Mouse (Mus musculus) hematopoietic multipotent progenitor cell, adult 10-12 weeks (in vitro differentiated cells): Measurements from ENCODE around the gene Ace2. TPM values are rescaled to one million over a fixed set of nuclear protein-coding genes. Genes with fewer than 3 reads are reported as not detected.

Experiments used
- polyA plus RNA-seq: library from polyadenylated mRNA; stranded (reverse); fragments of >175 nt; gene quantifications from 2 replicates; pipeline ENCODE4 v1.2.3, GENCODE M21; 2012; ENCODE audit warnings: low replicate concordance

Ace2 gene
- polyA plus RNA-seq = not detected in 2 replicates

DNA sequence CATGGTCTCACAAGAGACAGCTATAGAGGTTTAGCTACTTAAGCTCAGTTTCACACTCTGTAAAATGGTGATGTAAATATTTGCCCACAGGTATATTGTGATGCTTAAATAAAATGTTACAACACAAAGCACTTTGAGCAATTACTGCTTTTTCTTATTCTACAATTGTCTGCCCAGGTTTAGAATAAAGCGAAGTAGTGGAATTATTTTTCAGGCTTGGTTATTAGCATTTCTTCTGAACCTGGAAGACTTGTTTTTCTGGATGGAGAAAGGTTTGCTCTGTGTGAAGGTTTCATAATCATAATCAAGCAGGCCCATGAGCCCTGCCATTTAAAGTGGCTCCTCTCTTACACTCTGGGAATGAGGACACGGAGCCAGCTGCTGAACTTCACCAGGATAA lies at the start of gene Ace2:
Ace2 (plus strand) TSS at position 301 of the 400 bp plus-strand sequence.

Other genes starting within 250 kb of the Ace2 start
- 20.4 and 32.9 TPM in 2 replicates for gene Ap1s2, start 230.3 kb upstream of the Ace2 start, polyA plus RNA-seq
- 25.4 and 30.3 TPM in 2 replicates for gene Zrsr2, start 180.7 kb upstream of the Ace2 start, polyA plus RNA-seq
- 0.08 and 0.11 TPM in 2 replicates for gene Car5b, start 111.3 kb upstream of the Ace2 start, polyA plus RNA-seq
- 3.5 and 3.9 TPM in 2 replicates for gene Siah1b, start 62.8 kb upstream of the Ace2 start, polyA plus RNA-seq
- not detected in 2 replicates for gene Cltrn, start 50.5 kb upstream of the Ace2 start, polyA plus RNA-seq
- 0.09 and 0.28 TPM in 2 replicates for gene Bmx, start 118.9 kb downstream of the Ace2 start, polyA plus RNA-seq
- 0.25 and 5.9 TPM in 2 replicates for gene Pir, start 130.0 kb downstream of the Ace2 start, polyA plus RNA-seq
- not detected in 2 replicates for gene Vegfd, start 234.0 kb downstream of the Ace2 start, polyA plus RNA-seq